Mouse (Mus musculus) MEL (cell line): ENCODE results near the gene Etfbkmt.

Source experiments
- CTCF ChIP-seq, 3 experiments: IDR thresholded peaks in 2 of 3; conservative IDR thresholded peaks in 1 of 3; 2 replicates each; pipeline ENCODE4 v1.5.1; 2011 to 2012; ENCODE audit warnings: low read length in 3 of 3, low read depth in 2 of 3, mild to moderate bottlenecking in 2 of 3, improper control_type of control experiment in 1 of 3, inconsistent platforms in 1 of 3, mixed read lengths in 1 of 3, moderate library complexity in 1 of 3; ENCODE audit not compliant: control insufficient read depth in 1 of 3, insufficient read depth in 1 of 3, poor library complexity in 1 of 3, severe bottlenecking in 1 of 3
- EP300 ChIP-seq, 2 experiments: IDR thresholded peaks; 2 replicates each; pipeline ENCODE4 v1.6.1; 2011; ENCODE audit warnings: improper control_type of control experiment in 2 of 2, low read length in 2 of 2, low read depth in 1 of 2, mild to moderate bottlenecking in 1 of 2
- GATA1 ChIP-seq: IDR thresholded peaks from 2 replicates; pipeline ENCODE4 v1.6.1; 2011; ENCODE audit warnings: low read depth, low read length, improper control_type of control experiment
- MAFK ChIP-seq: IDR thresholded peaks from 2 replicates; pipeline ENCODE4 v1.6.1; 2011; ENCODE audit warnings: low read depth, mild to moderate bottlenecking, low read length, improper control_type of control experiment, borderline replicate concordance
- MXI1 ChIP-seq: IDR thresholded peaks from 2 replicates; pipeline ENCODE4 v1.6.1; 2011; ENCODE audit warnings: mild to moderate bottlenecking, low read depth, low read length, improper control_type of control experiment
- POLR2A ChIP-seq, 2 experiments: IDR thresholded peaks; 2 replicates each; pipeline ENCODE4 v1.6.1; 2011 to 2012; ENCODE audit warnings: low read length in 2 of 2, mild to moderate bottlenecking in 2 of 2, control low read depth in 1 of 2, improper control_type of control experiment in 1 of 2, low read depth in 1 of 2, moderate library complexity in 1 of 2; ENCODE audit not compliant: control insufficient read depth in 1 of 2, insufficient read depth in 1 of 2, poor library complexity in 1 of 2

DNA sequence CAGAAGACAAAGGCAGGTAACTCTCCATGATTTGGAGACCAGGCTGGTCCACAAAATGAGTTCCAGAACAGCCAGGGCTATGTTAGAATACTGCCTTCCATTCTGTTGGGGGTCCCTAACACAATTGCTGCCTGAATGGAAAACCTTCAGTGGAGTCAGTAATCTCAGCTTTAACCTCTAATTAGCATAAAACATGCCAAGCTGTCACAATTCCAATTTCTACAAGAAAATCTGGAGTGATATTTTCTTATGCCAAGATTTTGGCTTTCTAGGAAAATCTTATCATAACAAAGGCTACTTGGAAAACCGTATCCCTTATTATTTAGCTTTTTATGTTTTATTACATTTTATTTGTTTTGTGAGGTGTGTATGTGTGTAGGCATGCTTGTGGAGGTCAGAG is 36.2 kb upstream of the Etfbkmt start:
- no peak for TF ChIP-seq CTCF (IDR thresholded peaks at IDR 0.05 in 2 of 3, conservative IDR thresholded peaks at IDR 0.05 in 1 of 3; ENCODE audit: control insufficient read depth in 1 of 3, insufficient read depth in 1 of 3, low read depth in 2 of 3, low read length in 3 of 3, poor library complexity in 1 of 3, severe bottlenecking in 1 of 3)
- TF ChIP-seq POLR2A (IDR thresholded peaks at IDR 0.05; ENCODE audit: control insufficient read depth in 1 of 2, insufficient read depth in 1 of 2, low read depth in 1 of 2, low read length in 2 of 2, poor library complexity in 1 of 2): no peak
- TF ChIP-seq EP300 (IDR thresholded peaks at IDR 0.05; ENCODE audit: low read depth in 1 of 2, low read length in 2 of 2): no peak
- TF ChIP-seq GATA1: no peak
- TF ChIP-seq MAFK: no peak
- TF ChIP-seq MXI1: no peak
